Mouse (Mus musculus): ENCODE results near the gene 1700020N01Rik. TPM values are rescaled to one million over a fixed set of nuclear protein-coding genes. Genes with fewer than 3 reads are reported as not detected.

1700020N01Rik gene
- polyA plus RNA-seq, 1 experiment from 2014 or later: not detected

DNA sequence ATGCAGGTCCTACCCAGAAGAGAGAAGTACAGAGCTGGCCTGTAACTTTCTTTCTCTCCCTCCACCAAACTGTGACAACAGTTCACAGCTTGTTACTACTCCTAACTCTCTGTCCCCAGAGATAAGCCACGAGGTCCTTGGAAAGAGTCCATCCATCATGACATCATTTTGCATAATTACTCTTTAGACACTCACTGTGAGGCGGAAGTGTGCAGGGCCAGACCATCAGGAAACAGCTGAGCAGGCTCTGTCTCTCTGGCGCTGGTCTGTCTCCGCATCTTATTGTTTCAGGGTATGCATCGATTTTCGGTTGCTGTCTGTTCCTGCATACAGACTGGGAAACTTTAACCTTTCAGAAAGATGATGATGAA, 43.8 kb downstream of the 1700020N01Rik start:
- WGBS: 71% methylated on average over 6 of the region's 6 CpGs
- no peak for ATAC-seq (ENCODE audit: low FRiP score, low read depth)

DNA sequence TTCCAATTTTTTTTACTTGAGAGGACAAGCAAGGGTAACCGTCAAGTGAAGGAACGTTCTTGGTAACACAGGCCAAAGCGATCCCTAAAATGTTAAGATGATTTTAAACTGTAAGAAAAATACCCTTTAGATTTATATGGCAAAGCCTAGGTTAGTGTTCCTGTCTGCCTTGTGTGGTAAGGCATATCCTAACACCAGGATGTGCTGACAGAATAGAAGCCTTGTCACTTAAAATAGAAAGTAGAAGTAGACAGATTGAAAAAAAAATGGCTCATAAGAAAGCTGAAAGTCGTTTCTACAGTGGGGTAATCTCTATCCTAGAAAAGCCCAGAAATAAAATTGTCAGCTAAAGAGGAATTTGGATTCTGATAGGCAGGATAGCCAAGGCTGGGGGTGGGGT, 58.4 kb downstream of the 1700020N01Rik start:
- H3K4me1 ChIP-seq: no peaks in the 10 kb centered on the region
- H3K27me3 ChIP-seq: no peaks in the 10 kb centered on the region
- H3K4me3 ChIP-seq: no peak overlapping the region
- 90% methylated on average over 4 of the region's 4 CpGs for WGBS
- H3K9ac ChIP-seq: no peak overlapping the region
- no peak overlapping the region for H3K4me2 ChIP-seq (replicated peaks)
- H3K27ac ChIP-seq: no peak overlapping the region
- no peak for ATAC-seq (ENCODE audit: low FRiP score, low read depth)
- H3K9me3 ChIP-seq: peaks cover 4% of the 10 kb centered on the region; the same call in 1 of the 2 replicates
- H3K36me3 ChIP-seq: no peaks in the 10 kb centered on the region

More for the DNA sequence above, 43.8 kb downstream of the 1700020N01Rik start:
- peaks cover 3% of the 10 kb centered on the region for H3K4me1 ChIP-seq
- no peak overlapping the region for H3K9ac ChIP-seq
- H3K27ac ChIP-seq: no peak overlapping the region
- H3K4me2 ChIP-seq (replicated peaks): no peak overlapping the region
- H3K36me3 ChIP-seq: no peaks in the 10 kb centered on the region
- no peaks in the 10 kb centered on the region for H3K9me3 ChIP-seq
- H3K4me3 ChIP-seq: no peak overlapping the region
- no peaks in the 10 kb centered on the region for H3K27me3 ChIP-seq

DNA sequence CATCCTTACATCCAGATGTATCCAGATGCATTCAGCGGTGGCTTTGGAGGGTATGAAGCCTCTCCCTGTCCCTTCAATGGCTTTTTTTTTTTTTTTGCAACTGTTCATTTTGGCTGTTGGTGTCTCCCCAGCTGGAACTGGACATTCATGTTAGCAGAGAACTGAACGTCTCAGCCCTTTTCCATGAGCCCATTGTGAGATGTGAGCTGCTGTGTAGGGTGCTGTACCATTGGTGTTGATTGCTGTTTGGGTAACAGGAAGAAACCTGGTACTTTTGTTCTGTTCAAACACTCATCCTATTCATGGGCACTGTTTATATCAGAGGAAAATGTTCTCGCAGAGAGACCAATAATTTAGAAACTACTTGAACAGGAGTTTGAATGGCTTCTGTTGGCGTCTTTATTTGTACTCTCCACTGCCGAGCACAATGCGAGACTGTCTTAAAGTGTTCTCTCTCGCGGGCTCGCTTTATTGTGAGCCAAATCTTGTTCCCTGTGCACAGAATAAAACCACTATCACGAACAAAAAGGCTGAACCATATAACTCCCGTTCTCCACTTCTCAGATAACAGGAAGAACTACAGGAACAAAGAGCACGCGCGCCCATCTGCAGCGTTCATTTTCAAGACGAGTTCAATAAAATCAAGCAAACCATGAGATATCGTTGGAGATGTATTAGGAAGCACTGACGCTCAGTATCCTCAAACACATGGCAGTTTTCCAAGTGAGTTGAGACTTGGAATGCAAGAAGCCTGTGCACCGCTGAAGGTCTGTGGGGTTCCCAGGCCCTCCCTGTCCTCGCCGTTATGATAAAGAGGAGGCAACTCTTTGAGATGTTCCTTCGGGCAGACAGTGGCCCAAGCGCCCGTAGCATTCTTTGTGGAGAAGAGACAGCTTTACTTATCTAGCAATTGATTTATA, 59.7 kb downstream of the 1700020N01Rik start:
- WGBS: 91% methylated on average over 24 of the region's 24 CpGs
- Histone ChIP-seq H3K9me3 (peaks cover 4% of the 10 kb centered on the region; the same call in 1 of the 2 replicates), H3K27me3 (no peaks in the 10 kb centered on the region), H3K4me3 (no peak overlapping the region), H3K4me1 (no peaks in the 10 kb centered on the region), H3K27ac (no peak overlapping the region), H3K9ac (no peak overlapping the region), H3K4me2 (replicated peaks) (no peak overlapping the region), H3K36me3 (no peaks in the 10 kb centered on the region)
- ATAC-seq (ENCODE audit: low FRiP score, low read depth): no peak

DNA sequence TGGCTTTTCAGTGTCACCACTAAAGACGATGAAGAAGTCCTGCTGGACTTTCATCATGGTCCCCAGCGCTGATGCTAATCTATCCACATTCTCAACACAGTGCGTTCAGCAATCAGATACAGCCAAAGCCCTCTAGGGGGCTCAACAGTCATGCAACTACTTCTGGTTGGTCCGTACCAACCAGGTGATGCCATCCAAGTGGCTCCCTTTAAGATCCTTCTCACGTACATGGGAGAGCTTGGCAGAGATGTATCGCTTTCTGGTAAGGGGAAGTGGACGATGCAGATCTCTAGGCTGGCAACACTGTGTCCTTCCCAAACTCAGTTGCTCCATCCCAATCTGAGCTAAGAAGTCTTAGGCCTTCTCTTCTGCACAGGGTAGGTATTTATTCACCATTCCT, 60.5 kb downstream of the 1700020N01Rik start:
- WGBS: 91% methylated on average over 7 of the region's 7 CpGs
- no peaks in the 10 kb centered on the region for H3K4me1 ChIP-seq
- H3K27ac ChIP-seq: no peak overlapping the region
- no peak for ATAC-seq (ENCODE audit: low FRiP score, low read depth)
- no peak overlapping the region for H3K9ac ChIP-seq
- H3K27me3 ChIP-seq: no peaks in the 10 kb centered on the region
- H3K4me2 ChIP-seq (replicated peaks): no peak overlapping the region
- H3K4me3 ChIP-seq: no peak overlapping the region
- no peaks in the 10 kb centered on the region for H3K36me3 ChIP-seq
- H3K9me3 ChIP-seq: peaks cover 4% of the 10 kb centered on the region; the same call in 1 of the 2 replicates

DNA sequence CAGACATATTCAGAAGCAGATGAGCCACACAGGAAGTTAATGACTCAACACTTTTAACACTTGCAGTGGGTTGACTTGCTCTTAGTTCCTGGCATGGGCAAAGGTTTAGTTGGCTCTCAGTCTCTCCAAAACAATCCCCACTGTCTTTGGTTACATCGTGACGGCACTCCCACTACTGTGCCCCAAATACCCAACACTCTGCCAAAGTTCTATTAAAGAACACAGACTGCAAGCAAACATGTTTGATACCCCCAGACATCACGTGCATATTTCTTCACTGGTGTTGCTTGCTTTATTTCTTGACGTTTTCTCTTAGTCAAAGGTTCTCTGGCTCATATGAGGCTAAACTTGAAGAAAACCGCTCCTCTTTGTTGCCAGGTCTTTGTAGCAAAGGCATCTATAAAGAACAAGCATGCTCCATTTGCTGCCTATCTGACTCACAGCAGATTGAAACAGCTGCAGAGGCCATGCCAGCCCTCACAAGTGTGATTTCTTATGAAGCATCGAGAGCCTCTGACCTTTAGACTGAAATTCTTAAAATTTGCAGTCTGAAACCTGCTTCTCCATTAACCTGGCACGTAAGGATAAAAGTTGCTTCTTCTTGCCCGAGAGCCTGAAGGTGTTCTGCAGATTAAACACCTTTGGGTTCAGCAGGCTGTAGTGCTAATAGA, 66.8 kb downstream of the 1700020N01Rik start:
- H3K9me3 ChIP-seq: no peaks in the 10 kb centered on the region
- H3K4me2 ChIP-seq (replicated peaks): no peak overlapping the region
- 84% methylated on average over 8 of the region's 8 CpGs for WGBS
- H3K36me3 ChIP-seq: no peaks in the 10 kb centered on the region
- no peak overlapping the region for H3K4me3 ChIP-seq
- H3K4me1 ChIP-seq: no peaks in the 10 kb centered on the region
- H3K27ac ChIP-seq: no peak overlapping the region
- ATAC-seq (ENCODE audit: low FRiP score, low read depth): no peak
- no peak overlapping the region for H3K9ac ChIP-seq
- H3K27me3 ChIP-seq: no peaks in the 10 kb centered on the region

DNA sequence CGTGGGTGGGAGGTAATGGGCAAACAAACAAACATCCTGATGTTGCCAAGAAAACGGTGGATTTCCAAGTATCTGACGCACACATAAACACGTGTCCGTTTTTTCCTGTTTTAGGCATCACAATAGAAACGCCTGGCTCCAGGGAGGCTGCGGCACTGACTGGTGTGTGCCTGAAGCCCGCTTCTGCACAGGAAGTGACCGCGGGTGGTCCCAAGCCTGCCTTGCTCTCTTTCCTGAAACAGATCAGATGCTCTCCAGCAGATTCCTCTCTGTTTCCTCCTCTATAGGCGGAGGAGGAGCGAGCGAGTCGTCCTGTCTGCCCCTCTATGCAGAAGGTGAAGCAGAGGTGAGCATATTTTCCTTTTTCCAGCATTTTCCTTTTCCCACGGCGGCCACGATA, 76.0 kb downstream of the 1700020N01Rik start:
- 48% methylated on average over 17 of the region's 17 CpGs for WGBS
- Histone ChIP-seq H3K4me3 (no peak overlapping the region), H3K36me3 (no peaks in the 10 kb centered on the region), H3K9me3 (no peaks in the 10 kb centered on the region), H3K27ac (peak overlapping the region; percentile 48; the same call in 1 of the 2 replicates), H3K4me1 (peaks cover 14% of the 10 kb centered on the region; the same call in 1 of the 2 replicates), H3K4me2 (replicated peaks) (peak overlapping the region; percentile 32), H3K9ac (no peak overlapping the region), H3K27me3 (no peaks in the 10 kb centered on the region)
- ATAC-seq (ENCODE audit: low FRiP score, low read depth): peak; percentile 44

DNA sequence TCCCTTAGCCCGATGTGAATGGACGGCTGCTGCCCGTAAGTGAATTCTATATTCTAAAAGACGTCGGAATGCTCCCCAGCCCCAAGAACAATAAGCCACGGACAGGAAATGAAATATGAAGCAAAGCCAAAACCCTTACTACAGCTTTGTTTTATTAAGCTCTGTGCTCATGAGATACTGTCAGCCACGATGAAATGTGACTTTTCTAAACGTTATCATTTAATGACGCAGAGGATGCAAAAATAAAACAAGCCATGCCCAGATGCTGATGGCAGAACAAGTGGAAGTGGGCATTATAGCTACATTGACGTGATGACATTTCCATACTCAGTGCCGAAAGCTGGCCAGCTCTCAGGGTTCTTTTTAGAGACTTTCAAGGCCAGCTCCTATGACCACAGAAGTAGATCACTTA, 76.8 kb downstream of the 1700020N01Rik start:
- Histone ChIP-seq H3K4me1 (peaks cover 14% of the 10 kb centered on the region; the same call in 1 of the 2 replicates), H3K4me3 (no peak overlapping the region), H3K4me2 (replicated peaks) (no peak overlapping the region), H3K9ac (no peak overlapping the region), H3K36me3 (no peaks in the 10 kb centered on the region), H3K9me3 (no peaks in the 10 kb centered on the region), H3K27ac (peak overlapping the region; percentile 48; the same call in 1 of the 2 replicates), H3K27me3 (no peaks in the 10 kb centered on the region)
- 59% methylated on average over 11 of the region's 11 CpGs for WGBS
- ATAC-seq (ENCODE audit: low FRiP score, low read depth): no peak

DNA sequence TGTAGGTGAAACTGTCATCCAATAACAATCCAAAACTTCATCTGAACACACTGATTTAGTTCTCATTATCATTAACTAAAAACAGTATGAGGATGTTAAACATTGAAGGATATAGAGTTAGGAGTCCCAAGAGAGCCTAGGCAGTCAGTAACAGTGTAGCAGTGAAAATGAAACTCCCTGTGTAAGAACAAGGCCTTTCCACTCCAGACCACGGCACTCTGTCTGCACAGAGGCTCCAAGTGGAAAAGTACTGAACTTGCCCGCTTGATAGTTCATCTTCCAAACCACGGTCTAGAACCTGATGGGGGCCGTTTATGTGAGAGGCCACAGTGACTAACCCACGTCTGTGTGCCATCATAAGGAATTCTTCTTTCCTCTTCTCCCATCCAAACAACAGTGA, 77.2 kb downstream of the 1700020N01Rik start:
- 72% methylated on average over 5 of the region's 5 CpGs for WGBS
- no peaks in the 10 kb centered on the region for H3K27me3 ChIP-seq

More for the DNA sequence above, 77.2 kb downstream of the 1700020N01Rik start:
- no peak overlapping the region for H3K4me3 ChIP-seq
- H3K9ac ChIP-seq: no peak overlapping the region
- H3K4me1 ChIP-seq: peaks cover 14% of the 10 kb centered on the region; the same call in 1 of the 2 replicates
- H3K4me2 ChIP-seq (replicated peaks): no peak overlapping the region
- no peaks in the 10 kb centered on the region for H3K36me3 ChIP-seq
- 0 out of 2 replicates have a peak overlapping the region, but pooled peaks have one; percentile 4 for H3K27ac ChIP-seq
- no peaks in the 10 kb centered on the region for H3K9me3 ChIP-seq
- ATAC-seq (ENCODE audit: low FRiP score, low read depth): no peak

Other genes starting within 250 kb of the 1700020N01Rik start
- gene Aldh8a1, start 215.9 kb upstream of the 1700020N01Rik start, polyA plus RNA-seq (2015; fragmentation: Nextera tagmentation; extraction: Ambion mirVana): 0.14 TPM in 1 of 2 replicates, not detected in the other

All from limb, embryonic 13.5 days (tissue).